24 mouse cellular contexts compared by ENCODE assay signal in genomic region chr2:71742557-71742956, GRCm38 (mm10).
"Had no signal": no experiment of that assay in that cellular context is flagged by ENCODE, and none has a peak within 500 bp of the region (broad histone marks: within the 10 kb centered on the region; RNA-seq: fewer than 3 reads in every experiment).

No protein-coding gene starts in this region.

- DNase-seq: gastrocnemius, postnatal 14 days; heart, adult 11 months; heart, adult 2 months; heart, postnatal 14 days; heart, postnatal 36 days; kidney, adult 11 months; kidney, adult 9 months; kidney, postnatal 14 days; layer of hippocampus, adult 9-11 months; layer of hippocampus, postnatal 36 days; left cerebral cortex, postnatal 4 days had no signal

- H3K4me2 ChIP-seq: heart, embryonic 11.5 days; heart, embryonic 13.5 days; heart, embryonic 15.5 days; hindbrain, embryonic 13.5 days; hindbrain, embryonic 15.5 days; kidney, embryonic 15.5 days; limb, embryonic 13.5 days; limb, embryonic 15.5 days; liver, embryonic 12.5 days had no signal

- H3K4me3 ChIP-seq: heart, adult 2 months; heart, embryonic 13.5 days; heart, embryonic 15.5 days; hindbrain, embryonic 13.5 days; hindbrain, embryonic 15.5 days; kidney, embryonic 15.5 days; limb, embryonic 13.5 days; limb, embryonic 15.5 days; liver, embryonic 12.5 days had no signal

- H3K27ac ChIP-seq: heart, adult 2 months; heart, embryonic 13.5 days; heart, embryonic 15.5 days; hindbrain, embryonic 13.5 days; hindbrain, embryonic 15.5 days; hindbrain, postnatal 0 days; kidney, postnatal 0 days; limb, embryonic 13.5 days; limb, embryonic 15.5 days; liver, embryonic 12.5 days; liver, embryonic 14.5 days had no signal

- H3K9me3 ChIP-seq: heart, embryonic 13.5 days; heart, embryonic 15.5 days; hindbrain, embryonic 13.5 days; hindbrain, embryonic 15.5 days; kidney, embryonic 15.5 days; limb, embryonic 13.5 days; limb, embryonic 15.5 days; liver, embryonic 12.5 days had no signal

- H3K36me3 ChIP-seq: heart, embryonic 13.5 days; heart, embryonic 15.5 days; hindbrain, embryonic 13.5 days; hindbrain, embryonic 15.5 days; kidney, embryonic 15.5 days; limb, embryonic 13.5 days; limb, embryonic 15.5 days; liver, embryonic 12.5 days had no signal

- ATAC-seq: hindbrain, postnatal 0 days; intestine, embryonic 16.5 days; liver, embryonic 12.5 days had no signal

- H3K9ac ChIP-seq: heart, embryonic 13.5 days; heart, embryonic 15.5 days; hindbrain, embryonic 13.5 days; hindbrain, embryonic 15.5 days; kidney, embryonic 15.5 days; limb, embryonic 13.5 days; limb, embryonic 15.5 days; liver, embryonic 12.5 days; liver, embryonic 14.5 days had no signal

- H3K27me3 ChIP-seq: heart, embryonic 13.5 days; heart, embryonic 15.5 days; hindbrain, embryonic 15.5 days; kidney, embryonic 15.5 days; limb, embryonic 13.5 days; limb, embryonic 15.5 days; liver, embryonic 12.5 days had no signal
